Mouse (Mus musculus) liver, adult 10 weeks (tissue): Measurements from ENCODE around the gene 4921530L21Rik. TPM values are rescaled to one million over a fixed set of nuclear protein-coding genes. Genes with fewer than 3 reads are reported as not detected.

Experiments used
- polyA plus RNA-seq: library from polyadenylated mRNA; stranded (reverse); fragments of 350-450 nt; fragmentation: Illumina TruSeq; extraction: RNeasy Lipid Tissue Mini Kit (QIAGEN cat#74804); gene quantifications from one replicate; pipeline ENCODE4 v1.2.3, GENCODE M21; 2014; ENCODE audit warnings: low read depth, low replicate concordance

The 4921530L21Rik gene
- polyA plus RNA-seq, result not detected

DNA sequence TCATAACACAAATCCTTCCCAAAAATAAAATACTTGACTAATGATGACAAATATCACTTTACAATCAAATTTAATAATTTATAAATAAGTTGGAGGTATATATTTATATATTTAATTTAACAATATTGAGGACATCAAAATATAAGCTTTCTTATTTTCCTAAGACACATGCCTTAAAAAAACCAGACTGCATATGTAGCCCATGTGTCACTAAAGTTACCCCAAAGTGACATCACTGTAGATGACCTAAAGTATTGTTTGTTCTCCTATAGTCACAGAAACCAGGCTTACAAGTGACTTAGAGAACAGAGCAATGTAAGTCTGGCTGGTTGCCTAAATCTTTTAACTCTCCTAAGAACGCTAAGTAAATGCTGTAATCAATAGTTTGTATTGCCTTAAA lies at the start of gene 4921530L21Rik:
Gene 4921530L21Rik (plus strand): TSS at position 301 of the 400 bp plus-strand sequence.

